Mouse (Mus musculus): ENCODE results near the gene Myo1e. TPM values are rescaled to one million over a fixed set of nuclear protein-coding genes. Genes with fewer than 3 reads are reported as not detected.

The Myo1e gene
- polyA plus RNA-seq, 1 experiment from 2014 or later = 16.2 TPM

GRCm38 (mm10) chr9:70296916-70297315 is 89.8 kb downstream of the Myo1e start:
- no peaks in the 10 kb centered on the region for H3K9me3 ChIP-seq (ENCODE audit: control insufficient read depth)
- H3K4me3 ChIP-seq (ENCODE audit: low read depth, low read length) = no peak overlapping the region
- no peak overlapping the region for H3K4me2 ChIP-seq (replicated peaks; ENCODE audit: low read depth)
- TF ChIP-seq CTCF (IDR thresholded peaks at IDR 0.05; ENCODE audit: low read depth) = no peak
- H3K27me3 ChIP-seq (replicated peaks; ENCODE audit: control insufficient read depth, insufficient read depth, low read length) = no peaks in the 10 kb centered on the region
- ATAC-seq = no peak
- peaks cover 8% of the 10 kb centered on the region for H3K36me3 ChIP-seq (ENCODE audit: control insufficient read depth, insufficient read depth)
- H3K9ac ChIP-seq (ENCODE audit: low read depth, low read length) = no peak overlapping the region
- 31% methylated on average over 2 of the region's 2 CpGs for WGBS
- no peak overlapping the region for H3K27ac ChIP-seq (ENCODE audit: low read depth, low read length)
- no peaks in the 10 kb centered on the region for H3K4me1 ChIP-seq (replicated peaks; ENCODE audit: control insufficient read depth, insufficient read depth, low read length)

GRCm38 (mm10) chr9:70298221-70298620 is 91.1 kb downstream of the Myo1e start:
- Histone ChIP-seq H3K9ac (ENCODE audit: low read depth, low read length) (no peak overlapping the region), H3K4me1 (replicated peaks; ENCODE audit: control insufficient read depth, insufficient read depth, low read length) (no peaks in the 10 kb centered on the region), H3K27ac (ENCODE audit: low read depth, low read length) (no peak overlapping the region), H3K36me3 (ENCODE audit: control insufficient read depth, insufficient read depth) (peaks cover 13% of the 10 kb centered on the region; the same call in 1 of the 2 replicates), H3K4me2 (replicated peaks; ENCODE audit: low read depth) (no peak overlapping the region), H3K27me3 (replicated peaks; ENCODE audit: control insufficient read depth, insufficient read depth, low read length) (no peaks in the 10 kb centered on the region), H3K4me3 (ENCODE audit: low read depth, low read length) (no peak overlapping the region), H3K9me3 (ENCODE audit: control insufficient read depth) (no peaks in the 10 kb centered on the region)
- TF ChIP-seq CTCF (IDR thresholded peaks at IDR 0.05; ENCODE audit: low read depth) = no peak
- 71% methylated on average over 7 of the region's 7 CpGs for WGBS
- no peak for ATAC-seq

GRCm38 (mm10) chr9:70300705-70301104 is 93.6 kb downstream of the Myo1e start:
- TF ChIP-seq CTCF (IDR thresholded peaks at IDR 0.05; ENCODE audit: low read depth) = peak; percentile 30; the same call in 1 of the 2 replicates
- WGBS = 94% methylated on average over 5 of the region's 5 CpGs

DNA sequence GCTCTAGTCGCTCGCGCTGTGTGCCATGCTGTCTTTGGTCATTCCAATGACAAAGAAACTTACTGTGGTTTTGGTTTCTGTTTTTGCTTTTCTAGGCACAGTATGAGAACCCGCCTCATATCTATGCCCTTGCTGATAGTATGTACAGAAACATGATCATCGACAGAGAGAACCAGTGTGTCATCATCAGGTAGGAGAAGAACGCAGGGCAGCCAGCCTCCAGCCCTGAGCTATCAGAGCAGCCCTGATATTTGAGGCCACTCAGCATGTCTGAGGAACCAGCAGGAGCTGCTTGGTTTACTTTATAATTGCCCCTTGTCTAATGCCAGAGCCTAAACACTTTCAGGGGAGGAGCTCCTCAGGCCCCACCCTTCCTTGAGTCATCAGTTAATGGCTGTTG is 94.4 kb downstream of the Myo1e start:
- Histone ChIP-seq H3K4me3 (ENCODE audit: low read depth, low read length) (no peak overlapping the region), H3K36me3 (ENCODE audit: control insufficient read depth, insufficient read depth) (peaks cover 17% of the 10 kb centered on the region; the same call in 1 of the 2 replicates), H3K4me1 (replicated peaks; ENCODE audit: control insufficient read depth, insufficient read depth, low read length) (no peaks in the 10 kb centered on the region), H3K27ac (ENCODE audit: low read depth, low read length) (no peak overlapping the region; the same call in 1 of the 2 replicates), H3K4me2 (replicated peaks; ENCODE audit: low read depth) (0 out of 2 replicates have a peak overlapping the region, but pooled peaks have one; percentile 9), H3K9ac (ENCODE audit: low read depth, low read length) (no peak overlapping the region), H3K9me3 (ENCODE audit: control insufficient read depth) (no peaks in the 10 kb centered on the region), H3K27me3 (replicated peaks; ENCODE audit: control insufficient read depth, insufficient read depth, low read length) (no peaks in the 10 kb centered on the region)
- WGBS = 76% methylated on average over 6 of the region's 6 CpGs
- ATAC-seq = peak; percentile 80
- TF ChIP-seq CTCF (IDR thresholded peaks at IDR 0.05; ENCODE audit: low read depth) = no peak

More at GRCm38 (mm10) chr9:70300705-70301104, 93.6 kb downstream of the Myo1e start:
- Histone ChIP-seq H3K9me3 (ENCODE audit: control insufficient read depth) (no peaks in the 10 kb centered on the region), H3K4me2 (replicated peaks; ENCODE audit: low read depth) (no peak overlapping the region), H3K36me3 (ENCODE audit: control insufficient read depth, insufficient read depth) (peaks cover 17% of the 10 kb centered on the region; the same call in 1 of the 2 replicates), H3K27ac (ENCODE audit: low read depth, low read length) (no peak overlapping the region), H3K4me1 (replicated peaks; ENCODE audit: control insufficient read depth, insufficient read depth, low read length) (no peaks in the 10 kb centered on the region), H3K27me3 (replicated peaks; ENCODE audit: control insufficient read depth, insufficient read depth, low read length) (no peaks in the 10 kb centered on the region), H3K4me3 (ENCODE audit: low read depth, low read length) (no peak overlapping the region), H3K9ac (ENCODE audit: low read depth, low read length) (no peak overlapping the region)
- no peak for ATAC-seq

- Histone ChIP-seq H3K9ac (ENCODE audit: low read depth, low read length) (no peak overlapping the region), H3K4me2 (replicated peaks; ENCODE audit: low read depth) (no peak overlapping the region), H3K9me3 (ENCODE audit: control insufficient read depth) (no peaks in the 10 kb centered on the region), H3K4me3 (ENCODE audit: low read depth, low read length) (no peak overlapping the region), H3K36me3 (ENCODE audit: control insufficient read depth, insufficient read depth) (peaks cover 15% of the 10 kb centered on the region; the same call in 1 of the 2 replicates), H3K4me1 (replicated peaks; ENCODE audit: control insufficient read depth, insufficient read depth, low read length) (no peaks in the 10 kb centered on the region), H3K27me3 (replicated peaks; ENCODE audit: control insufficient read depth, insufficient read depth, low read length) (no peaks in the 10 kb centered on the region), H3K27ac (ENCODE audit: low read depth, low read length) (no peak overlapping the region)
- no peak for ATAC-seq
- WGBS = 88% methylated on average over 8 of the region's 8 CpGs
- TF ChIP-seq CTCF (IDR thresholded peaks at IDR 0.05; ENCODE audit: low read depth) = no peak
These were observed 97.8 kb downstream of the Myo1e start for GRCm38 (mm10) chr9:70304901-70305300.

GRCm38 (mm10) chr9:70310046-70310445 is 102.9 kb downstream of the Myo1e start:
- no peaks in the 10 kb centered on the region for H3K9me3 ChIP-seq (ENCODE audit: control insufficient read depth)
- 70% methylated on average over 1 of the region's 1 CpGs for WGBS
- no peak for TF ChIP-seq CTCF (IDR thresholded peaks at IDR 0.05; ENCODE audit: low read depth)
- no peaks in the 10 kb centered on the region for H3K4me1 ChIP-seq (replicated peaks; ENCODE audit: control insufficient read depth, insufficient read depth, low read length)
- H3K27me3 ChIP-seq (replicated peaks; ENCODE audit: control insufficient read depth, insufficient read depth, low read length) = no peaks in the 10 kb centered on the region
- no peak overlapping the region for H3K4me3 ChIP-seq (ENCODE audit: low read depth, low read length)
- ATAC-seq = no peak
- H3K9ac ChIP-seq (ENCODE audit: low read depth, low read length) = no peak overlapping the region
- no peak overlapping the region for H3K4me2 ChIP-seq (replicated peaks; ENCODE audit: low read depth)
- no peak overlapping the region for H3K27ac ChIP-seq (ENCODE audit: low read depth, low read length)
- peaks cover 4% of the 10 kb centered on the region; the same call in 1 of the 2 replicates for H3K36me3 ChIP-seq (ENCODE audit: control insufficient read depth, insufficient read depth)

DNA sequence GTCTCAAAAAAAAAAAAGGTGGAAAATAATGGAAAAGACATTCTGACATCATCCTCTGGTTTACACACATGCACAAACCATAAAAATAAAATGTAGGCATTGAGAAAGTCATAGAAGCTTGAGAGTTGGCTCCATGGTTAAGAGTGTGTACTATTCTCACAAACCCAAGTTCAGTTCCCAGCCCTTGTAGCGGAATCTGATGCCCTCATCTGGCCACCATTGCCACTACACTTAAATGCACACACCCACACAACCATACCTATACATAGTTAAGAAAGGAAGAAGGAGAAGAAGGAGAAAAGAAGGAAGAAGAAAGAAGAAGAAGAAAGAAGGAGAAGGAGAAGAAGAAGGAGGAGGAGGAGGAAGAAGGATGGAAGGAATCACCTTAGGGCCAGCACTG is 106.9 kb downstream of the Myo1e start:
- WGBS = 100% methylated on average over 1 of the region's 1 CpGs
- no peak for ATAC-seq
- peak; percentile 46 for TF ChIP-seq CTCF (IDR thresholded peaks at IDR 0.05; ENCODE audit: low read depth)

More for the DNA sequence above, 106.9 kb downstream of the Myo1e start:
- Histone ChIP-seq H3K4me2 (replicated peaks; ENCODE audit: low read depth) (no peak overlapping the region), H3K9ac (ENCODE audit: low read depth, low read length) (no peak overlapping the region), H3K4me1 (replicated peaks; ENCODE audit: control insufficient read depth, insufficient read depth, low read length) (no peaks in the 10 kb centered on the region), H3K27ac (ENCODE audit: low read depth, low read length) (no peak overlapping the region), H3K9me3 (ENCODE audit: control insufficient read depth) (no peaks in the 10 kb centered on the region), H3K27me3 (replicated peaks; ENCODE audit: control insufficient read depth, insufficient read depth, low read length) (no peaks in the 10 kb centered on the region), H3K4me3 (ENCODE audit: low read depth, low read length) (no peak overlapping the region), H3K36me3 (ENCODE audit: control insufficient read depth, insufficient read depth) (no peaks in the 10 kb centered on the region; the same call in 1 of the 2 replicates)
